10 mouse cellular contexts compared by ENCODE assay signal in genomic region chr12:112518105-112518504, GRCm38 (mm10). TPM values are rescaled to one million over a fixed set of nuclear protein-coding genes. Genes with fewer than 3 reads are reported as not detected.
DNase-seq lines count a peak whose midpoint lies in the region; ATAC-seq and TF ChIP-seq lines count a peak whose summit lies in the region.
"Had no signal": no experiment of that assay in that cellular context is flagged by ENCODE, and none has a peak within 500 bp of the region (broad histone marks: within the 10 kb centered on the region; RNA-seq: fewer than 3 reads in every experiment).

No protein-coding gene starts in this region.

- intact Hi-C loops in gastrocnemius, postnatal 36 days (cut with DNase I): no loop called here

- no peak overlapping the region for H3K9ac ChIP-seq in kidney, postnatal 0 days (ENCODE audit: low read depth, low read length)
- no peak overlapping the region for H3K9ac ChIP-seq in heart, embryonic 16.5 days (ENCODE audit: low read length)
- H3K9ac ChIP-seq in midbrain, embryonic 16.5 days (ENCODE audit: low read depth, low read length): no peak overlapping the region
- H3K9ac ChIP-seq in neural tube, embryonic 15.5 days (replicated peaks): no peak overlapping the region
- H3K9ac ChIP-seq: embryonic facial prominence, embryonic 15.5 days had no signal

- 57% methylated on average over 4 of the region's 4 CpGs for WGBS in kidney, postnatal 0 days
- 37% methylated on average over 4 of the region's 4 CpGs for WGBS in embryonic facial prominence, embryonic 10.5 days
- 9% methylated on average over 4 of the region's 4 CpGs for WGBS in heart, embryonic 16.5 days
- 30% methylated on average over 4 of the region's 4 CpGs for WGBS in midbrain, embryonic 16.5 days
- WGBS in neural tube, embryonic 15.5 days: 53% methylated on average over 4 of the region's 4 CpGs

- no peak overlapping the region for H3K27ac ChIP-seq in kidney, postnatal 0 days
- H3K27ac ChIP-seq in embryonic facial prominence, embryonic 10.5 days (replicated peaks): no peak overlapping the region; the same call in 1 of the 2 replicates
- H3K27ac ChIP-seq in heart, embryonic 16.5 days (ENCODE audit: low read length): peak overlapping the region; percentile 69
- peak overlapping the region; percentile 1; the same call in 1 of the 2 replicates for H3K27ac ChIP-seq in midbrain, embryonic 16.5 days (ENCODE audit: low read length)
- no peak overlapping the region for H3K27ac ChIP-seq in neural tube, embryonic 15.5 days (replicated peaks)
- H3K27ac ChIP-seq: embryonic facial prominence, embryonic 15.5 days had no signal

- TF ChIP-seq CTCF in kidney, postnatal 0 days (IDR thresholded peaks at IDR 0.05; ENCODE audit: low read depth): no peak

- ATAC-seq in kidney, postnatal 0 days (replicated peaks; ENCODE audit: low FRiP score, low read depth): no peak
- ATAC-seq in heart, embryonic 16.5 days (replicated peaks; ENCODE audit: extremely low read depth, insufficient read depth, low FRiP score): peak; percentile 72
- no peak for ATAC-seq in midbrain, embryonic 16.5 days
- ATAC-seq in neural tube, embryonic 15.5 days (ENCODE audit: low FRiP score): no peak

- H3K4me1 ChIP-seq in kidney, postnatal 0 days (replicated peaks; ENCODE audit: insufficient read depth, low read length): no peaks in the 10 kb centered on the region; the same call in 1 of the 2 replicates
- peaks cover 36% of the 10 kb centered on the region for H3K4me1 ChIP-seq in embryonic facial prominence, embryonic 10.5 days
- H3K4me1 ChIP-seq in heart, embryonic 16.5 days (ENCODE audit: control insufficient read depth, insufficient read depth, low read length): peaks cover 18% of the 10 kb centered on the region
- H3K4me1 ChIP-seq in midbrain, embryonic 16.5 days (ENCODE audit: control insufficient read depth, insufficient read depth, low read length): peaks cover 23% of the 10 kb centered on the region
- H3K4me1 ChIP-seq in neural tube, embryonic 15.5 days: peaks cover 17% of the 10 kb centered on the region

- H3K27me3 ChIP-seq in kidney, postnatal 0 days (ENCODE audit: insufficient read depth, low read length): no peaks in the 10 kb centered on the region
- peaks cover 8% of the 10 kb centered on the region; the same call in 1 of the 2 replicates for H3K27me3 ChIP-seq in embryonic facial prominence, embryonic 10.5 days (replicated peaks; ENCODE audit: low read depth, poor library complexity, severe bottlenecking)
- H3K27me3 ChIP-seq in heart, embryonic 16.5 days (ENCODE audit: control insufficient read depth, insufficient read depth, low read length): no peaks in the 10 kb centered on the region; the same call in 1 of the 2 replicates
- peaks cover under 1% of the 10 kb centered on the region for H3K27me3 ChIP-seq in midbrain, embryonic 16.5 days (ENCODE audit: control insufficient read depth, insufficient read depth, low read depth, low read length)
- no peaks in the 10 kb centered on the region for H3K27me3 ChIP-seq in neural tube, embryonic 15.5 days (replicated peaks)

- H3K4me2 ChIP-seq in kidney, postnatal 0 days (ENCODE audit: low read length): no peak overlapping the region
- no peak overlapping the region for H3K4me2 ChIP-seq in heart, embryonic 16.5 days (ENCODE audit: low read depth, low read length)
- H3K4me2 ChIP-seq in midbrain, embryonic 16.5 days (ENCODE audit: low read length): no peak overlapping the region
- no peak overlapping the region for H3K4me2 ChIP-seq in neural tube, embryonic 15.5 days
- H3K4me2 ChIP-seq: embryonic facial prominence, embryonic 15.5 days had no signal

- H3K9me3 ChIP-seq in kidney, postnatal 0 days (replicated peaks; ENCODE audit: low read length): no peaks in the 10 kb centered on the region
- H3K9me3 ChIP-seq in embryonic facial prominence, embryonic 10.5 days: no peaks in the 10 kb centered on the region
- H3K9me3 ChIP-seq in heart, embryonic 16.5 days (replicated peaks; ENCODE audit: control insufficient read depth, low read length): no peaks in the 10 kb centered on the region
- H3K9me3 ChIP-seq in midbrain, embryonic 16.5 days (replicated peaks; ENCODE audit: control insufficient read depth, low read length, poor library complexity, severe bottlenecking): no peaks in the 10 kb centered on the region
- no peaks in the 10 kb centered on the region for H3K9me3 ChIP-seq in neural tube, embryonic 15.5 days (replicated peaks)
- H3K9me3 ChIP-seq: embryonic facial prominence, embryonic 15.5 days had no signal

- peak; percentile 9 for DNase-seq in kidney, postnatal 0 days (ENCODE audit: low spot score)
- no peak for DNase-seq in kidney, postnatal 14 days
- peak; percentile 45 for DNase-seq in embryonic facial prominence, embryonic 10.5 days (ENCODE audit: low spot score)
- no peak for DNase-seq in gastrocnemius, postnatal 36 days
- no peak for DNase-seq in frontal cortex, postnatal 10 days (ENCODE audit: low spot score in 2 of 2)

- no peaks in the 10 kb centered on the region for H3K36me3 ChIP-seq in kidney, postnatal 0 days (ENCODE audit: insufficient read depth, low read length)
- no peaks in the 10 kb centered on the region for H3K36me3 ChIP-seq in embryonic facial prominence, embryonic 10.5 days (replicated peaks)
- no peaks in the 10 kb centered on the region for H3K36me3 ChIP-seq in heart, embryonic 16.5 days (ENCODE audit: control insufficient read depth, insufficient read depth)
- no peaks in the 10 kb centered on the region for H3K36me3 ChIP-seq in midbrain, embryonic 16.5 days (ENCODE audit: control insufficient read depth, insufficient read depth, low read length)
- no peaks in the 10 kb centered on the region for H3K36me3 ChIP-seq in neural tube, embryonic 15.5 days
- H3K36me3 ChIP-seq: embryonic facial prominence, embryonic 15.5 days had no signal

- H3K4me3 ChIP-seq in kidney, postnatal 0 days (replicated peaks; ENCODE audit: low read depth, low read length): no peak overlapping the region
- H3K4me3 ChIP-seq in embryonic facial prominence, embryonic 10.5 days: no peak overlapping the region
- no peak overlapping the region for H3K4me3 ChIP-seq in heart, embryonic 16.5 days (ENCODE audit: low read length)
- no peak overlapping the region for H3K4me3 ChIP-seq in midbrain, embryonic 16.5 days (ENCODE audit: low read depth, low read length)
- no peak overlapping the region for H3K4me3 ChIP-seq in neural tube, embryonic 15.5 days (replicated peaks)
- H3K4me3 ChIP-seq: embryonic facial prominence, embryonic 15.5 days had no signal

RNA-seq across cellular contexts. Expression of gene Tmem179, which starts 1.6 kb away (rescaled TPM):
- 0.25 and 0.27 TPM in 2 replicates for polyA plus RNA-seq in kidney, postnatal 0 days (2015; fragmentation: Nextera tagmentation; extraction: Ambion mirVana)
- 1.5 and 1.6 TPM in 2 replicates for polyA plus RNA-seq in embryonic facial prominence, embryonic 10.5 days (2016; fragmentation: Nextera tagmentation; extraction: Ambion mirVana)
- polyA plus RNA-seq in heart, embryonic 16.5 days (2015; fragmentation: Nextera tagmentation; extraction: Ambion mirVana): 0.22 and 0.41 TPM in 2 replicates
- 96.8 and 100 TPM in 2 replicates for polyA plus RNA-seq in midbrain, embryonic 16.5 days (2015; fragmentation: Nextera tagmentation; extraction: Ambion mirVana)
- 69.0 and 84.0 TPM in 2 replicates for polyA plus RNA-seq in neural tube, embryonic 15.5 days (2015; fragmentation: Nextera tagmentation; extraction: Ambion mirVana)
- total RNA-seq in gastrocnemius, postnatal 36 days (2021): not detected
- total RNA-seq: heart, postnatal 10 days had no signal

RNA-seq across cellular contexts. Expression of gene A530016L24Rik, which starts 28.9 kb away (rescaled TPM):
- polyA plus RNA-seq in kidney, postnatal 0 days (2015; fragmentation: Nextera tagmentation; extraction: Ambion mirVana): 0.36 and 0.43 TPM in 2 replicates
- not detected in 2 replicates for polyA plus RNA-seq in embryonic facial prominence, embryonic 10.5 days (2016; fragmentation: Nextera tagmentation; extraction: Ambion mirVana)
- 4.8 and 7.0 TPM in 2 replicates for polyA plus RNA-seq in heart, embryonic 16.5 days (2015; fragmentation: Nextera tagmentation; extraction: Ambion mirVana)
- polyA plus RNA-seq in midbrain, embryonic 16.5 days (2015; fragmentation: Nextera tagmentation; extraction: Ambion mirVana): 0.16 and 0.17 TPM in 2 replicates
- 0.06 and 0.20 TPM in 2 replicates for polyA plus RNA-seq in neural tube, embryonic 15.5 days (2015; fragmentation: Nextera tagmentation; extraction: Ambion mirVana)
- 1 to 10 TPM; 1.1 to 1.3 TPM for total RNA-seq in gastrocnemius, postnatal 36 days (2021)

Comparison
In these comparisons a context has a peak if more than half of its experiments do, and no peak if none do; other contexts are left out.
1. DNase-seq: peak in kidney, postnatal 0 days (single experiment) and embryonic facial prominence, embryonic 10.5 days (single experiment); none in kidney, postnatal 14 days (single experiment), gastrocnemius, postnatal 36 days (0 of 2) and frontal cortex, postnatal 10 days (0 of 2).
2. H3K27ac ChIP-seq: peak in heart, embryonic 16.5 days (single experiment) and midbrain, embryonic 16.5 days (single experiment); none in kidney, postnatal 0 days (single experiment), embryonic facial prominence, embryonic 10.5 days (single experiment) and neural tube, embryonic 15.5 days (single experiment).
3. RNA of gene Tmem179, which starts 1.6 kb away (polyA plus RNA-seq): 96.8 to 100 TPM in midbrain, embryonic 16.5 days and 69.0 to 84.0 TPM in neural tube, embryonic 15.5 days; 1.5 to 1.6 TPM in embryonic facial prominence, embryonic 10.5 days, 0.25 to 0.27 TPM in kidney, postnatal 0 days and 0.22 to 0.41 TPM in heart, embryonic 16.5 days; every median in the first group is over 10 times any median in the second.